Mouse (Mus musculus) midbrain, embryonic 12.5 days (tissue): Measurements from ENCODE around the gene Tbc1d10b. TPM values are rescaled to one million over a fixed set of nuclear protein-coding genes. Genes with fewer than 3 reads are reported as not detected.

Experiments used
- ATAC-seq: fragments of 200-750 bp; cut with Nextera tagmentation; 2 replicates; pipeline ENCODE4 v1.8.0; 2017; ENCODE audit warnings: low read depth, moderate TSS enrichment, moderate library complexity; ENCODE audit not compliant: low FRiP score
- H3K27ac ChIP-seq: fragments of 300-500 bp; sonication (generic); replicated peaks from 2 replicates; pipeline ENCODE4 v1.5.1; 2016; ENCODE audit warnings: mild to moderate bottlenecking
- H3K27me3 ChIP-seq: fragments of 300-500 bp; sonication (generic); 2 replicates; pipeline ENCODE4 v1.6.1; 2016; ENCODE audit warnings: mild to moderate bottlenecking
- H3K36me3 ChIP-seq: fragments of 300-500 bp; sonication (generic); 2 replicates; pipeline ENCODE4 v1.6.1; 2016
- H3K4me1 ChIP-seq: fragments of 300-500 bp; sonication (generic); 2 replicates; pipeline ENCODE4 v1.6.1; 2016
- H3K4me2 ChIP-seq: fragments of 300-500 bp; sonication (generic); replicated peaks from 2 replicates; pipeline ENCODE4 v1.6.1; 2016; ENCODE audit warnings: mild to moderate bottlenecking, moderate library complexity
- H3K4me3 ChIP-seq: fragments of 300-500 bp; sonication (generic); 2 replicates; pipeline ENCODE4 v1.5.1; 2016; ENCODE audit warnings: mild to moderate bottlenecking
- H3K9ac ChIP-seq: fragments of 300-500 bp; sonication (generic); replicated peaks from 2 replicates; pipeline ENCODE4 v1.6.1; 2016; ENCODE audit warnings: mild to moderate bottlenecking, moderate library complexity
- H3K9me3 ChIP-seq: fragments of 300-500 bp; sonication (generic); 2 replicates; pipeline ENCODE4 v1.6.1; 2016; ENCODE audit warnings: mild to moderate bottlenecking
- WGBS: fragments of 180-500 bp; shearing (Covaris S2); methylation state at CpG from one replicate; pipeline ENCODE4 v1.1.7; 2016; 5-methylcytosine and 5-hydroxymethylcytosine counted together
- polyA plus RNA-seq: library from polyadenylated mRNA; unstranded; fragments of >200 nt; fragmentation: Nextera tagmentation; extraction: Ambion mirVana; gene quantifications from 2 replicates; pipeline ENCODE4 v1.2.1, GENCODE M21; 2016

The Tbc1d10b gene
- polyA plus RNA-seq, 1 experiment from 2014 or later, result 42.9 TPM

DNA sequence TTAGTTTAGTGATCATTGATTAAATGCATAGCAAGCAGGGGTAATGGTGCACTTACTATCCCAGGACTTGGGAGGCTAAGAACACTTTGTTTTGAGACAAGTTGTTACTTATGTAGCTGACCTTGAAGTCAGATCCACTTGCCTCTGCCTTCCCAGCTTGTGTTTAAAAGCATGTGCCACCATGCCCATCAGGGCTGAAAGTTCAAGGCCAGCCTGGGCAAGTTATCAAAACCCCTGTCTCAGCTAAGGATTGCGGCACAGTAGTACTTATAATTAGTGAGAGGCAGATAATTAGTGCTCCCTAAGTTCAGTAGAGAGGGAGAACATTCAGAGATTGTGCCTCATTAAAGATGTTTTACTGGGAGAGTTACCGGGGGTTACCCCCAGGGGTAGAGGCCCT, 26.5 kb upstream of the Tbc1d10b start:
- Histone ChIP-seq H3K4me2 (peak overlapping the region; percentile 84), H3K36me3 (peaks cover 58% of the 10 kb centered on the region), H3K4me3 (peak overlapping the region; percentile 91), H3K9ac (no peak overlapping the region; the same call in 1 of the 2 replicates), H3K27ac (no peak overlapping the region), H3K27me3 (no peaks in the 10 kb centered on the region), H3K9me3 (no peaks in the 10 kb centered on the region), H3K4me1 (peaks cover 30% of the 10 kb centered on the region)
- ATAC-seq, result no peak
- 99% methylated on average over 2 of the region's 2 CpGs for WGBS

DNA sequence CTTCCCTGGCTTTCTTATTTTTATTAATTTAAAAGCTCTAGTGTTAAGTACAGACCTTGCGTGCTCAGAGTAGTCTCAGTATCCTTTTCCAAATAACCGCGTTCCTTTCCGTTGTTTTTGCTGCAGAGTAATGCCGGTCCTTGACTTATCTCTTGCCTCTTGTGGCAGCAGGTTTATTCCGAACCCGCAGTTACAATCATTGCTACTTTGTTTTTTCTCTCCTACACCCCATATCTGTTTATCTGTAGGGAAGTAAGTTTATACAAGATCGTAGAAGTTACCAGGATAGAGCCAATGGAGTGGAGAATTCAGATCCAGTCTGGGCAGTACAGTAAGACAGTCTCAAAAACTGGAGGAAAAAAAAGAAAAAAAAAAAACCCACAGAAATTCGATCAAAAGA, 25.5 kb upstream of the Tbc1d10b start:
- WGBS, result 6% methylated on average over 9 of the region's 9 CpGs
- Histone ChIP-seq H3K27ac (peak overlapping the region; percentile 100), H3K9ac (peak overlapping the region; percentile 94), H3K9me3 (no peaks in the 10 kb centered on the region), H3K36me3 (peaks cover 59% of the 10 kb centered on the region), H3K27me3 (no peaks in the 10 kb centered on the region), H3K4me2 (peak overlapping the region; percentile 84), H3K4me1 (peaks cover 31% of the 10 kb centered on the region), H3K4me3 (peak overlapping the region; percentile 91)
- ATAC-seq, result no peak

DNA sequence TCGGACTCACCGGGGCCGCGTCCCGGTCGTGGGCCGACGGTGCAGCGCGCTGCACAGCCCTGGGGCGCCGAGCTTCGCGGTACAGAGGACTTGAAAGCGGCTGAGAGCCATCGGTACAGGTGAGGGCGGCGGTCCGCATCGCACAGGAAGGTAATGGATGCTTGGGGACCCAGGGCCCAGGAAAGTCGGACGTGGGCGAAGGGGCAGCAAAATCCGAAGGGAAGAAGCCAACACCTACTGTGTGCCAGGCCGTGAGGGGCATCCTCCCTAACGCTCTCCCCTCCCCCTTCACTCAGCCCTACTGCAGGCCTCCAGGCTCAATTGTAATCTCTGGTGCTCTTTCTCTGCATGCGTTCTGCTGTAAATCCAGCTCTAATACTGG, 25.1 kb upstream of the Tbc1d10b start:
- peak overlapping the region; percentile 91 for H3K4me3 ChIP-seq
- H3K27me3 ChIP-seq, result no peaks in the 10 kb centered on the region
- peak overlapping the region; percentile 84 for H3K4me2 ChIP-seq
- H3K4me1 ChIP-seq, result peaks cover 31% of the 10 kb centered on the region
- H3K9ac ChIP-seq, result peak overlapping the region; percentile 94
- under 1% methylated on average over 27 of the region's 27 CpGs for WGBS
- no peaks in the 10 kb centered on the region for H3K9me3 ChIP-seq
- peak; percentile 20 for ATAC-seq
- peaks cover 57% of the 10 kb centered on the region for H3K36me3 ChIP-seq
- H3K27ac ChIP-seq, result peak overlapping the region; percentile 100

DNA sequence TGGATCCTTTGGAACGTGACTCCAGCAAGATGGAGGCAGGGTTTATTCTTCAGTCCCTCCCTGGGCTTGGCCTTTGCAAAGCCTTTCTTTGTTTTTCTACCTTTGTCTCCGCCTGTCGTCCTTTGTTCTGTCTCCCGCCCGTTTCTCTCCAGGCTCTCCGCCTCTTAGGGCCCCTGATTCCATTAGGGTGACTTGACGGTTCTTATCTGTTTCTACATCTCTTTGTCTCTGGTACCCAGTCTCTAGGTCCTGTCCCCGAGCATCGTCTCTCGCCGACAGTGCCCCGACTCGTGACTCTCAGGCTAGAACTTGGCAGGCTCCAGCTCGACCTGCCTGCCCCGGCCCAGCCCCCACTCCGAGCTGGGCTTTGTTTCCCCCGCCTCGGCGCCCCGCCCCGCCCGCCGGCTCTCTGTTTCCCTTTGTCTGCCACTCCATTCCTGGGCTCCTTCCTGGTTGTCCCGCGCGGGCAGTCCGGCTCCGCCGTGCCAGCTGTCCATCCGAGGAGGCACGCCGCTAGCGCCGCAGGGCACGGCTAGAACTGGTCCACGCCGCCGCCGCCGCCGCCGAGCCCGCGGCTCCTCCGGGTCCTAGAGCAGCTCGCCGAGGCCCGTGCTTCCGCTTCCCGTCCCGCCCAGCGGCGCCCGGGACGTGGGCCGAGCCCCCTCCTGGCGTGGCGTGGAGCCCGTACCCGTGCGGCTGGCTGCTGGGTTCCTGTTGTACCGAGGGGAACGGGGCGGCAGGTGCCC, 24.5 kb upstream of the Tbc1d10b start, which contains the start of the genes Zfp553 and Sept1:
Gene Zfp553, plus strand, starts transcription at position 440 of the 746 bp plus-strand sequence.
Gene Sept1, minus strand, starts transcription at position 509 of the 746 bp plus-strand sequence.
- Histone ChIP-seq H3K9me3 (no peaks in the 10 kb centered on the region), H3K4me1 (peaks cover 31% of the 10 kb centered on the region), H3K36me3 (peaks cover 51% of the 10 kb centered on the region), H3K4me2 (peak within 1 kb of the TSS; percentile 84), H3K9ac (peak within 1 kb of the TSS; percentile 94), H3K27ac (peak within 1 kb of the TSS; percentile 100), H3K4me3 (peak within 1 kb of the TSS; percentile 91), H3K27me3 (no peaks in the 10 kb centered on the region)
- ATAC-seq, result peak; percentile 91
- under 1% methylated on average over 64 of the region's 64 CpGs for WGBS

DNA sequence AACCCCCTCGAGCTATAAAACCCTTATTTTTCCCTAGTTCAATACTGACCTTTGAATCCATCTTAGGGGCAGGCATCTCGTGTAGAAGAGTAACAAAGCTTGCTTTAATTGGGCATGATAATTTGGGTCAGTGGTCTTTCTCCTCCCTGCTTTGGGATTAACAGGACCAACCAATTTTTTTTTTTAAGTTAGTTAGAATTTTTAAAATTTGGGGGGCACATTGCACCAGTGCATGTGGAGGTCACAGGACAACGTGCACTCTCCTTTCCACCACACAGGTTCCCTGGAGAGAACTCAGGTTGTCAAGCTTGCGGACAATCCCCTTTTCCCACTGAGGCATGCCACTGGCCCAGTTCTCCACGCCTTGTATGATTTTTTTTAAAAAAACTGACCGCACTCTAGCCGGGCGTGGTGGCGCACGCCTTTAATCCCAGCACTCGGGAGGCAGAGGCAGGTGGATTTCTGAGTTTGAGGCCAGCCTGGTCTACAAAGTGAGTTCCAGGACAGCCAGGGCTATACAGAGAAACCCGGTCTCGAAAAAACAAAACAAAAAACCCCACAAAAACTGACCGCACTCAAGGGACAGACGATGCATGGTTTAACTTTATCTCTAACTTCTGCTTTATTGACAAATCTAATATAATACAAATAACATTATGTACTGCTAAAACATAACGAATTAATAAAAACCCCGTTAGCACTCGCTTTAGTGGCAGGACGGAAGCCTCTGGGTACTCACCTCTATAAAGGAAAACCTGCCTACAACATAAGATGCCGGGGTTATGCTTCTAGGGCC, 23.8 kb upstream of the Tbc1d10b start:
- Histone ChIP-seq H3K27ac (peak overlapping the region; percentile 100), H3K4me3 (peak overlapping the region; percentile 91), H3K4me1 (peaks cover 31% of the 10 kb centered on the region), H3K9ac (peak overlapping the region; percentile 94), H3K36me3 (peaks cover 49% of the 10 kb centered on the region), H3K9me3 (no peaks in the 10 kb centered on the region), H3K4me2 (peak overlapping the region; percentile 84), H3K27me3 (no peaks in the 10 kb centered on the region)
- ATAC-seq, result no peak
- WGBS, result 8% methylated on average over 20 of the region's 20 CpGs

DNA sequence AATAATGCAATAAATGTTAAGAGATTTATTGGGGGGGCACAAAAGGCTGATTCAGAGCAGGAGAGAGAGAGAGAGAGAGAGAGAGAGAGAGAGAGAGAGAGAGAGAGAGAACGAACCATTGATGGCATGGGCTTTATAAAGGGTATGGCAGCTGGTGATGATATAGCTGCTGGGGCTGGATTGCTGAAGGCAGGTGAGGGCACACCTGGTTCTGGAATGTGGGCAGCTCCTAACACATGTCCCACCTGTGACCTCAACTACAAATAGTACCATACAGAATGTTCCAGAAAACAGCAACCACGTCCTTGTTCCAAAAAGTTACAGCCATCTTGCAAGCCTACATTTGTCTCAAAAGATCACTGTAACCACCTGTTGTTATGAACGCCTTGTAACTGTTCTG, 23.1 kb upstream of the Tbc1d10b start:
- Histone ChIP-seq H3K27me3 (no peaks in the 10 kb centered on the region), H3K4me1 (peaks cover 31% of the 10 kb centered on the region), H3K9me3 (no peaks in the 10 kb centered on the region), H3K4me3 (peak overlapping the region; percentile 91), H3K27ac (peak overlapping the region; percentile 100), H3K36me3 (peaks cover 43% of the 10 kb centered on the region), H3K9ac (peak overlapping the region; percentile 94), H3K4me2 (peak overlapping the region; percentile 84)
- ATAC-seq, result no peak
- WGBS, result 80% methylated on average over 3 of the region's 3 CpGs

DNA sequence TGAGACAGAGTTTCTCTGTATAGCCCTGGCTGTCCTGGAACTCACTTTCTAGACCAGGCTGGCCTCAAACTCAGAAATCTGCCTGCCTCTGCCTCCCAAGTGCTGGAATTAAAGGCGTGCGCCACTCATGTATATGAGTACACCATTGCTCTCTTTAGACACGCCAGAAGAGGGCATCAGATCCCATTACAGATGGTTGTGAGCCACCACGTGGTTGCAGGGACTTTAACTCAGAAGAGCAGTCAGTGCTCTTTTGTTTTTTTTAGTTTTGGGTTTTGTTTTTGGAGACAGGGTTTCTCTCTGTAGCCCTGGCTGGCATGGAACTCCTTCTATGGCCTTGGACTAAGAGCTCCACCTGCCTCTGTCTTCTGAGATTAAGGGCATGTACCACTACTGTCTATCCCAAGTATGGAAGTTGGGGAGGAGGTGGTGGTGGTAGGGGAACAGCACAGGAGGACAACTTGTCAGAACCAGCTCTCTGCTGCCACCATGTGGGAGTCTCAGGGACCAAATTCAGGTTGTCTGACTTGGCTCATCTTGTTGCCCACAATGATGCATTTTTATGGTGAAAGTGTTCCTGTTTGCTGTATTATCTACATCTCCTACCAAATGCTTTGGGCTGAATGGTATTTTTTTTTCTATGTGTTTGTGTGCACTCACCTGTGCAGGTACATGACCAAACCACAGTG, 20.5 kb upstream of the Tbc1d10b start:
- Histone ChIP-seq H3K27ac (no peak overlapping the region), H3K9ac (no peak overlapping the region), H3K4me3 (no peak overlapping the region), H3K9me3 (no peaks in the 10 kb centered on the region), H3K4me2 (no peak overlapping the region), H3K4me1 (peaks cover 21% of the 10 kb centered on the region), H3K36me3 (peaks cover 28% of the 10 kb centered on the region; the same call in 1 of the 2 replicates), H3K27me3 (no peaks in the 10 kb centered on the region)
- no peak for ATAC-seq
- WGBS, result 68% methylated on average over 4 of the region's 4 CpGs

DNA sequence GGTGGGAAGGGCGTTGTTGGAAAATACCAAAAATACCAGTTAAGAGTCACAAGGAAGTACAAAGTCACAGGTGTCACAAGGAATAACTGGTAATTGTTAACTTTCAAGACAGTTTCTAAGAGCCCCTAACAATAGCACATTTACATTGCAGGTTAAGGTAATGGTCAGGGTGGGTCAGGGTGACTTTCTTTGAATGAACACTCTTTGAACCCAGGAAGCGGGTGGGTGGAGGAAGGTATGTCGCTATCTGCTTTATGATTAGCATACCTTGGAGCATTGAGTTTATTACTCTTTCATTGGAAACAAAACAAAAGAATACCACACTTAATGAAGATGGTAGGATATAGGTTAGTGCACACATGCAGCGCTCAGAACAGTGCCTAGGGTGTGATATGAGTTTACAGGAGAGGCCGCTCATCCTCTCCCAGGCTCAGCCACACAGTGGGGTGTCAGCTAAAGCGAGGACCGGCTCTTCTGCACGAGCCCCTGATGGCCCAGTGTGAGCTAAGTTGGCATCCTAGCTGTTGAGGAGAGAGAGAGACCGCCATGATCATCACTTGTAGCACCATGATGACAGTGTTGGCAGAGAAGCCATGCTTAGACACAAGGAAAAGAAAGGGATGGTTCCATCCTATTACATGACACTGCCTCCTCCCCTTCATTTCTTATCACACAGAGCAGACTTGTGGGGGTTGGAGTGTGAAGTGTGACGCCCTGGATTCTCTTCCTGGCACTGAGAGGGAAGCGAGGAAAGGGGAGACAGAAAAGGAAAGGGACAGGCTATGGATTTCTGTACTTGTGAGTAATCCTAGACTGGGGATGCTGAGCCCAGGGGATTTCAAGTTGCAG, 17.1 kb upstream of the Tbc1d10b start:
- WGBS, result 91% methylated on average over 11 of the region's 11 CpGs

DNA sequence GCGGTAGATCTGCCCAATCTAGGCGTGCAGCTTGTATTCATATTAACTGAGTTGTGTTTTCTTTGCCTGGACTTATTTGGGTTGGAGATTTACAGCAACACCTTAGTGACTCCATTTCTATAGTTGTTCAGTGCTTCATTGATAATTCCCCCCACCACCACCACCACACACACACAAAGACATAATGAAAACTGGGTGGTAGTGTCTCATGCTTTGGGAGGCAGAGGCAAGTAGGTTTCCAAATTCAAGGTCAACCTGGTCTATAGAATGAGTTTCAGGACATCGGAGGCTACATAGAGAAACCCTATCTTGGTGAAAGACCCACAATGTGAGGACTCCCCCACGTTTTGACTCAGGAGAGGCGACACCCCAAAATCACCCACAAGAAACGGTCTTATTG, 16.3 kb upstream of the Tbc1d10b start:
- peaks cover 23% of the 10 kb centered on the region; the same call in 1 of the 2 replicates for H3K36me3 ChIP-seq
- no peak overlapping the region for H3K4me2 ChIP-seq
- H3K9me3 ChIP-seq, result no peaks in the 10 kb centered on the region
- no peaks in the 10 kb centered on the region for H3K27me3 ChIP-seq
- no peak overlapping the region for H3K4me3 ChIP-seq
- no peaks in the 10 kb centered on the region for H3K4me1 ChIP-seq
- H3K9ac ChIP-seq, result no peak overlapping the region
- WGBS, result 89% methylated on average over 6 of the region's 6 CpGs
- no peak overlapping the region for H3K27ac ChIP-seq
- no peak for ATAC-seq

More for the DNA sequence above, 17.1 kb upstream of the Tbc1d10b start:
- H3K4me1 ChIP-seq, result peaks cover 7% of the 10 kb centered on the region
- no peak overlapping the region for H3K9ac ChIP-seq
- no peak overlapping the region for H3K27ac ChIP-seq
- ATAC-seq, result no peak
- H3K9me3 ChIP-seq, result no peaks in the 10 kb centered on the region
- no peak overlapping the region for H3K4me3 ChIP-seq
- H3K4me2 ChIP-seq, result no peak overlapping the region
- peaks cover 26% of the 10 kb centered on the region; the same call in 1 of the 2 replicates for H3K36me3 ChIP-seq
- no peaks in the 10 kb centered on the region for H3K27me3 ChIP-seq

DNA sequence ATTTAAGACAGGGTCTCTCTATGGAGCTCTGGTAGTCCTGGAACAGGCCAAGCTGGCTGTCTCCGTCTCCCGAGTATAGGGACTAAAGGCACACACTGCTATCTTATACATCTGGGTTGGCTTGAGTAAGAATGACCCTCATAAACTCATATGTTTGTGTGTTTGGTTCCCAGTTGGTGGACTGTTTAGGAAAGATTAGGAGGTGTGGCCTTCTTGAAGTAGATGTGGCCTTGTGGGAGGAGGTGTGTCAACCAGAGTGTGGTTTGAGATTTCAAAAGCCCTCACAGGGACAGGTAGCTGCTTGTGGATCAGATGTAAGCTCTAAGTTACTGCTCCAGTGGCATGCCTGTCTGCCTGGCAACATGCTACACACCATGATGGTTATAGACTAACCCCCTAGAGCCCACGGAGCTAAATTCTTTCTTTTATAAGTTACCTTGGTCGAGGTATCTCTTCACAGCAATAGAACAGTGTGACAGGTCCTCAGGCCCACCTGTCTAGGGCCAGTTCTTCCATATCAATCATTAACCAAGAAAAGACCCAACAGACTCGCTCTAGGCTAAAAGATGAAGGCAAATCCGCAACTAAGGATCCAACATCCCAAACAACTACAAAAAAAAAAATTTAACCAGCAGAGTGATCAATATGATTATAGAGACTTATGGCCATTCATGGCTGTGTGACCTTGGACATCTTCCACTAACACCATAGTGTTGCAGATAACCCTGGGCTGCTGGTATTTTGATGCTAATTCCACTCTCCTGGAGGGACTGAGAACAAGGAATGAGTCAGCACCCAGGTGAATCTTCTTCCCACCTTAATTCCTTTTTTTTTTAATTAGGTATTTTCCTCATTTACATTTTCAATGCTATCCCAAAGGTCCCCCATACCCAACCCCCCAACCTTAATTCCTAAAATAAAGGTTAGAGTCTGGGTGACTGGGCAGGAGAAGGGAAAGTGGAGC, 15.5 kb upstream of the Tbc1d10b start:
- Histone ChIP-seq H3K9ac (no peak overlapping the region), H3K9me3 (no peaks in the 10 kb centered on the region), H3K27ac (no peak overlapping the region), H3K27me3 (no peaks in the 10 kb centered on the region), H3K4me3 (no peak overlapping the region), H3K4me2 (no peak overlapping the region), H3K36me3 (peaks cover 15% of the 10 kb centered on the region; the same call in 1 of the 2 replicates), H3K4me1 (no peaks in the 10 kb centered on the region)
- no peak for ATAC-seq
- WGBS, result 91% methylated on average over 6 of the region's 6 CpGs
